Mouse (Mus musculus) liver, postnatal 0 days (tissue): Measurements from ENCODE around the gene Gm9573.

Experiments used
- CTCF ChIP-seq: sonication (generic); IDR thresholded peaks from 2 replicates; pipeline ENCODE4 v1.5.1; 2016; ENCODE audit warnings: antibody characterized with exemption, low read depth
- EP300 ChIP-seq: IDR thresholded peaks from 2 replicates; pipeline ENCODE4 v1.6.1; 2016; ENCODE audit warnings: antibody characterized with exemption, low read depth, mild to moderate bottlenecking

GRCm38 (mm10) chr17:35597399-35597798, 29.0 kb downstream of the Gm9573 start:
- TF ChIP-seq CTCF (no peak), EP300 (no peak)
